Mouse (Mus musculus) lung, embryonic 16.5 days (tissue): ENCODE measurements around the gene Gm3435. TPM values are rescaled to one million over a fixed set of nuclear protein-coding genes. Genes with fewer than 3 reads are reported as not detected.
"Not testable (repeated sequence)": the region's sequence is repeated elsewhere in the genome, so short reads cannot be mapped to it uniquely, and the experiment has no call there.

Experiments
- ATAC-seq: fragments of 200-750 bp; cut with Nextera tagmentation; 2 replicates; pipeline ENCODE4 v1.8.0; 2017; ENCODE audit warnings: low read depth, mild to moderate bottlenecking, moderate library complexity
- H3K27ac ChIP-seq: fragments of 300-500 bp; sonication (generic); 2 replicates; pipeline ENCODE4 v1.5.1; 2014; ENCODE audit warnings: mild to moderate bottlenecking, control low read depth, low read length
- H3K27me3 ChIP-seq: fragments of 300-500 bp; sonication (generic); 2 replicates; pipeline ENCODE4 v1.6.1; 2014; ENCODE audit warnings: low read depth, low read length, mixed read lengths; ENCODE audit not compliant: control insufficient read depth, insufficient read depth
- H3K36me3 ChIP-seq: fragments of 300-500 bp; sonication (generic); 2 replicates; pipeline ENCODE4 v1.6.1; 2014; ENCODE audit warnings: low read length; ENCODE audit not compliant: control insufficient read depth, insufficient read depth
- H3K4me1 ChIP-seq: fragments of 300-500 bp; sonication (generic); replicated peaks from 2 replicates; pipeline ENCODE4 v1.6.1; 2014; ENCODE audit warnings: low read length, mixed read lengths; ENCODE audit not compliant: control insufficient read depth, insufficient read depth
- H3K4me2 ChIP-seq: fragments of 300-500 bp; sonication (generic); 2 replicates; pipeline ENCODE4 v1.6.1; 2014; ENCODE audit warnings: low read depth, low read length, control low read depth
- H3K4me3 ChIP-seq: fragments of 300-500 bp; sonication (generic); 2 replicates; pipeline ENCODE4 v1.5.1; 2014; ENCODE audit warnings: mild to moderate bottlenecking, low read length, control low read depth
- H3K9ac ChIP-seq: fragments of 300-500 bp; sonication (generic); 2 replicates; pipeline ENCODE4 v1.6.1; 2014; ENCODE audit warnings: low read length, control low read depth
- H3K9me3 ChIP-seq: fragments of 300-500 bp; sonication (generic); 2 replicates; pipeline ENCODE4 v1.6.1; 2016; ENCODE audit warnings: low read length; ENCODE audit not compliant: control insufficient read depth
- WGBS: fragments of 180-500 bp; shearing (Covaris S2); extraction: QIAGEN DNeasy Blood & Tissue Kit; methylation state at CpG from one replicate; pipeline ENCODE4 v1.1.7; 2014; 5-methylcytosine and 5-hydroxymethylcytosine counted together
- polyA plus RNA-seq: library from polyadenylated mRNA; unstranded; fragments of >200 nt; fragmentation: Nextera tagmentation; extraction: Ambion mirVana; gene quantifications from 2 replicates; pipeline ENCODE4 v1.2.1, GENCODE M21; 2015

Gene Gm3435
- polyA plus RNA-seq, 1 experiment from 2014 or later = 9.7 TPM

GRCm38 (mm10) chr17:14992522-14993138 is 17.3 kb upstream of the Gm3435 start:
- H3K27ac ChIP-seq, H3K4me3 ChIP-seq, H3K36me3 ChIP-seq, H3K9me3 ChIP-seq, H3K4me1 ChIP-seq, H3K27me3 ChIP-seq, H3K9ac ChIP-seq, H3K4me2 ChIP-seq: not testable (repeated sequence)
- peak; percentile 82 for ATAC-seq
- WGBS = no CpG with 5 or more reads among the region's 98 CpGs

DNA sequence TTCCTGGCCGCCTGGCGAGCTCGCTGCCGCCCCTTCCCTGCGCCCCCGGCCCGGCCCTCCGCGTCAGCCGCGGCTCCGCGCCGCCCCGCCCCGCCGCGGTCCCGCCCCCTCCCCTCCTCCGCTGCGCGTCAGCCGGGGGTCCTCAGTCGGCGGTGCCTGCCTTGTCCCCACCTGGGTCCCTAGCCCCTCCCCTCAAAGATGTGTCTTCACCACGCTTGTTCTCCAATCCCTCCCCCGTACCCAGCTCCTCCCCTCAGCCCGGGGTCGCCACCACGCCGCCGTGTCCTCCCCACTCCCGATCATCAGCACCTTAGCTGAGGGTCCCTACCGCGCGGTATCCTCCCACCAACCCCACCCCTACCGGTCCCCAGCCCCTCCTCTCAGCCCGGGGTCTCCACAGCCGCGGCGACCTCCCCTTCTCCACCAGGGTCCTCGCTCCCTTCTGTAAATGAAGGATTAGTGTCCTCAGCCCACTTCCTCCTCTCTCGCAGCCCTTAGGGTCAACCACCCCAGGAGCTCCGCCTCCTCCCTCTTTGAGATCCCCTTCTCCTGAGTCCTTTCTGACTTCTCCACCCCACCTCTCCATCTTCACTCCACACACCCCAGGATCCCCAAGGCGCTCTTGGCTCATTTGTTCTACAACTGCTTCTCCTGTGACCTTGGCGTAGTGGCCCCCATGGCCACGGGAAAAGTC is 16.7 kb upstream of the Gm3435 start:
- ATAC-seq = peak; percentile 84
- H3K4me1 ChIP-seq, H3K9ac ChIP-seq, H3K36me3 ChIP-seq, H3K4me2 ChIP-seq, H3K9me3 ChIP-seq, H3K27me3 ChIP-seq, H3K4me3 ChIP-seq, H3K27ac ChIP-seq: not testable (repeated sequence)
- WGBS = no CpG with 5 or more reads among the region's 47 CpGs

GRCm38 (mm10) chr17:14994140-14994539 is 15.8 kb upstream of the Gm3435 start:
- not testable (repeated sequence) for H3K4me1 ChIP-seq, H3K36me3 ChIP-seq, H3K9ac ChIP-seq, H3K4me3 ChIP-seq, H3K4me2 ChIP-seq, H3K27ac ChIP-seq, H3K9me3 ChIP-seq, H3K27me3 ChIP-seq, ATAC-seq
- WGBS = no CpG with 5 or more reads among the region's 5 CpGs

- H3K4me3 ChIP-seq, H3K4me1 ChIP-seq, H3K9me3 ChIP-seq, H3K36me3 ChIP-seq, H3K27ac ChIP-seq, H3K4me2 ChIP-seq, H3K9ac ChIP-seq, H3K27me3 ChIP-seq, ATAC-seq: not testable (repeated sequence)
- WGBS = no CpG with 5 or more reads among the region's 4 CpGs
These were observed 9.9 kb upstream of the Gm3435 start for GRCm38 (mm10) chr17:15000047-15000446.

DNA sequence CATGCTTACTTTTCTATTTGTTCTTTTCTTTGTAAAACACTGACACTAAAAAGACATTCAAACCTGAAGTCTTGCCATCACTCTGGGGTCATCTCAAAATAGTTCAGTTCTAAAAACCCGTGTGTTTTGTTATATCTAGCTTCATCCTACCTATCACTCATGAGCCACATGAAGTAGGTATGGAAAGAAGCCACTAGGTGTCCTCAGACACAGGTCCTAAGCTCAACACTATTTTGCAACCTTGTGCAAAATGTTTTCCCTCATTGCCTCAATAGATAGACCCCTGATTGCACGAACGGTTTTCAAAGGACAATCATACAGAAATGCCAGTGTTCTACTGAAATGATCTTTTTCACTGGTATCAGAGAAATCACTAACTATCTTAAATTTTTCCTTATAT is 888 bp upstream of the Gm3435 start:
- H3K4me1 ChIP-seq, H3K9ac ChIP-seq, ATAC-seq, H3K36me3 ChIP-seq, H3K4me3 ChIP-seq, H3K27me3 ChIP-seq, H3K27ac ChIP-seq, H3K4me2 ChIP-seq, H3K9me3 ChIP-seq: not testable (repeated sequence)
- no CpG with 5 or more reads among the region's 3 CpGs for WGBS

DNA sequence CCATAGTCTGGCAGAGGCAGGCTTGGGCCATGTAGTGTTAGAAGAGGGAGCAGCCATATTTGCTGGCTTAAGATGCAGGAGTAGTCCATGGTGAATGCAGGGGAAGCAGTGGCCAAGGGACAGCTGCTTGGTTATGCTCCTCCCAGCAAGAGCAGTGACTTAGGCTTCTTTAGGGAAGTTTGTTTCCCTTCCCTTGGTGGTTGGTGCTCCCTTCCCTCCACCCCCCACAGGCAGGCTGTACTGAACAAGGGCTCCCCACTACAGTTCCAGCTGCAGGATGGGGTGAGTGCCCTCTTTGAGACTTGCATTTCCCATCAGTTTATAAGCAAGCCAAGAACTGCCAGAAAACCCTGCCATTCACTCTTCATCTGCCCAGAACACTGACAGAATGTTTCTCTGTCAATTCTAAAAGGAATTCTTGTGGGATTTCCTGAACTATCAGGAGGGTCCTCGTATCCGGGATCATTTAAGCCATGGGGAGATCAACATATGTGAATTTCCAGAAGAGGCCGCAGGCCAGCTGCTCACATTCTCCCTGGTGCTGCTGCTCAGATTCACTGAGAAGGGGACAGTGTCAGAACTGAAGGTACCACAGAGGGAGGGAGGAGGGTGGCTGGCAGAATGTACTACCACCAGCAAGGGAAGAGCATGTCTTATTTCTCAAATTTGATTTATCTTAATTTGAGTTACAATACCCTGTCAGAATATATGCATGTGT is 11.7 kb downstream of the Gm3435 start:
- H3K27ac ChIP-seq = not testable (repeated sequence)
- 87% methylated on average over 3 of the region's 3 CpGs for WGBS

DNA sequence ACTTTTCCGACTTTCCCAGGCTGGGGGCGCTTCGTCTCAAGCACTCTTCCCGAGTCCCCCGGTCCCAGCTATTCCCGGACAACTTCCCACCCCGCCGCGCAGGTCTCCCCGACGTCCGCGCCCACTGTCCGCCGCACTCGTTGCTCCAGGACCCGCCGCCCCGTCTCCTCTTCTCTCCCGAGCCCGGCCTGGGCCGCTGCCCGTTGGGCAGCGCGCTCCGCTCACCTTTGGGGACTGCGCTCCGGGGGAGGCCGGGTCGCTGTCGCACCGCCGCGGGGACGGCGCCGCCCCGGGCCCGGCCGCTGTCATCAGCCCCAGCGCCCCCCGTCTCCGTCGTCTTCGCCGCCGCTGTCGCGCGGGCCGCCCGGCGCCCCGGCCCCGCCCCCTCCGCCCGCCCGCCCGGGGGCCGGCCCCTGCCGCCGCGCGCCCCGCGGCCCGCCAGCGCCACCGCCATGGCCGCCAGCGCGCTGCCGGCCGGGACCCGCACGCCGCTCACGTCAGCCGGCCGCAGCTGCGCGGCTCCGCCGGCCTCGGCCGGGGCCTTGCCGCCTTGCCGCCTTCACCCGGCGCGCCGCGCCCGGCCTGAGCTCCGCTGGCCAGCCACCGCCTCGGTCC is 14.0 kb downstream of the Gm3435 start:
- not testable (repeated sequence) for H3K27ac ChIP-seq, H3K4me3 ChIP-seq, H3K4me1 ChIP-seq, H3K36me3 ChIP-seq, H3K9ac ChIP-seq, H3K4me2 ChIP-seq, H3K27me3 ChIP-seq, H3K9me3 ChIP-seq
- WGBS = no CpG with 5 or more reads among the region's 97 CpGs
- peak; percentile 84 for ATAC-seq

More for the DNA sequence above, 11.7 kb downstream of the Gm3435 start:
- H3K36me3 ChIP-seq, H3K4me3 ChIP-seq, H3K4me2 ChIP-seq, ATAC-seq, H3K9me3 ChIP-seq, H3K27me3 ChIP-seq, H3K9ac ChIP-seq, H3K4me1 ChIP-seq: not testable (repeated sequence)

- not testable (repeated sequence) for H3K4me3 ChIP-seq, H3K4me1 ChIP-seq, H3K27me3 ChIP-seq, H3K9ac ChIP-seq, H3K27ac ChIP-seq, H3K36me3 ChIP-seq, H3K9me3 ChIP-seq, H3K4me2 ChIP-seq
- peak; percentile 82 for ATAC-seq
- no CpG with 5 or more reads among the region's 48 CpGs for WGBS
These were observed 14.7 kb downstream of the Gm3435 start for GRCm38 (mm10) chr17:15024502-15025193.

DNA sequence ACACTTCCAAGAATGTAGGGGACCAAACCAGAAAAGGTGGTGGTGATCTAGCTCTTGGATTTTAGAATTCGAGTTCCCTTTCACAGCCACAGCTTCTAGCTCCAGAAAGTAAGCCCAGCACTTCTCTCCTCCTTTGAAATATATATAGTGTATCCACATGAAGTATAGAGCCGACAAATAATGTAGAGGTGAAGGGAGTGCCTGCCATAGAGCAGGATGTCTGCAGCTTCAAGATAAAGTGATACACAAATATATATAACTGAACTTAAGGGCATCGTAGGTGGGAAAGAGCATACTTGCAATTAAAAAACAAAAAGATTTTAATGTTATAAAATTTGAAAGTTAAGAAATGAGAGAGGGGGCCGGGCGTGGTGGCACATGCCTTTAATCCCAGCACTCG is 15.5 kb downstream of the Gm3435 start:
- not testable (repeated sequence) for H3K27ac ChIP-seq, ATAC-seq, H3K36me3 ChIP-seq, H3K27me3 ChIP-seq, H3K4me3 ChIP-seq, H3K4me1 ChIP-seq, H3K9ac ChIP-seq, H3K9me3 ChIP-seq, H3K4me2 ChIP-seq
- WGBS = no CpG with 5 or more reads among the region's 6 CpGs
